Mouse (Mus musculus) erythroid progenitor cell, adult 5-6 weeks (primary cell): ENCODE measurements around the gene Sprn. TPM values are rescaled to one million over a fixed set of nuclear protein-coding genes. Genes with fewer than 3 reads are reported as not detected.

Source experiments
- ATAC-seq: replicated peaks from 2 replicates; pipeline ENCODE4 v1.8.0; 2016; ENCODE audit warnings: moderate number of reproducible peaks, mild to moderate bottlenecking, moderate TSS enrichment, inconsistent platforms; ENCODE audit not compliant: poor library complexity, low FRiP score, severe bottlenecking
- total RNA-seq, 2 experiments: library from RNA; stranded (forward) in 1 of 2; stranded (reverse) in 1 of 2; fragments of 150-400 nt in 1 of 2; fragments of 186-747, 209-891 nt in 1 of 2; gene quantifications; 2 replicates each; pipeline versions ENCODE4 v1.2.3 to v1.2.4; 2015 to 2017; ENCODE audit warnings: low replicate concordance in 2 of 2

Sprn gene
- total RNA-seq (2015; ENCODE audit: low replicate concordance) (not detected in 2 replicates), total RNA-seq (2017; ENCODE audit: low replicate concordance) (not detected in 2 replicates)

GRCm38 (mm10) chr7:140154218-140154927 lies at the start of gene Sprn:
TSS of gene Sprn (minus strand) at chr7:140154877.
- ATAC-seq = no peak

- no peak for ATAC-seq
These were observed 46.4 kb upstream of the Sprn start for GRCm38 (mm10) chr7:140201090-140201489.

GRCm38 (mm10) chr7:140196002-140196401 lies 41.3 kb upstream of the Sprn start:
- ATAC-seq = no peak

- ATAC-seq = no peak
These were observed 39.4 kb upstream of the Sprn start for GRCm38 (mm10) chr7:140194031-140194430.

GRCm38 (mm10) chr7:140192851-140193250 lies 38.2 kb upstream of the Sprn start:
- ATAC-seq = no peak

- no peak for ATAC-seq
These were observed 37.8 kb upstream of the Sprn start for GRCm38 (mm10) chr7:140192445-140192844.

GRCm38 (mm10) chr7:140190435-140190834 lies 35.8 kb upstream of the Sprn start:
- ATAC-seq = no peak

- ATAC-seq = 0 out of 2 replicates have a peak, but pooled peaks have one; percentile 49
These were observed 34.0 kb upstream of the Sprn start for GRCm38 (mm10) chr7:140188391-140189328.

GRCm38 (mm10) chr7:140187721-140188390 lies 33.2 kb upstream of the Sprn start:
- ATAC-seq = no peak

GRCm38 (mm10) chr7:140186646-140187620 lies 32.3 kb upstream of the Sprn start:
- ATAC-seq = no peak

- no peak for ATAC-seq
These were observed 29.5 kb upstream of the Sprn start for GRCm38 (mm10) chr7:140184206-140184605.

GRCm38 (mm10) chr7:140180692-140181091 lies 26.0 kb upstream of the Sprn start:
- ATAC-seq = no peak

GRCm38 (mm10) chr7:140179176-140179575 lies 24.5 kb upstream of the Sprn start:
- ATAC-seq = no peak

GRCm38 (mm10) chr7:140172936-140173335 lies 18.3 kb upstream of the Sprn start, which contains the start of gene Olfr523:
TSS of gene Olfr523 (plus strand) at chr7:140173217.
- no peak for ATAC-seq

GRCm38 (mm10) chr7:140170863-140171262 lies 16.2 kb upstream of the Sprn start:
- ATAC-seq = no peak

- ATAC-seq = no peak
These were observed 14.7 kb upstream of the Sprn start for GRCm38 (mm10) chr7:140169386-140169785.

- ATAC-seq = no peak
These were observed 13.3 kb upstream of the Sprn start for GRCm38 (mm10) chr7:140167950-140168349.

GRCm38 (mm10) chr7:140164664-140165063 lies 10.0 kb upstream of the Sprn start, which contains the start of gene Olfr522:
TSS of gene Olfr522 (minus strand) at chr7:140164764.
- ATAC-seq = no peak

GRCm38 (mm10) chr7:140160363-140160762 lies 5.7 kb upstream of the Sprn start:
- no peak for ATAC-seq
